Mouse (Mus musculus): Measurements from ENCODE around the gene Acadl. TPM values are rescaled to one million over a fixed set of nuclear protein-coding genes. Genes with fewer than 3 reads are reported as not detected.
A peak's percentile ranks its signal among the peaks of the same experiment; 100 is the strongest.

The Acadl gene
- 37.5 and 37.8 TPM in 2 replicates for polyA plus RNA-seq (2015; fragmentation: Nextera tagmentation; extraction: Ambion mirVana)

DNA sequence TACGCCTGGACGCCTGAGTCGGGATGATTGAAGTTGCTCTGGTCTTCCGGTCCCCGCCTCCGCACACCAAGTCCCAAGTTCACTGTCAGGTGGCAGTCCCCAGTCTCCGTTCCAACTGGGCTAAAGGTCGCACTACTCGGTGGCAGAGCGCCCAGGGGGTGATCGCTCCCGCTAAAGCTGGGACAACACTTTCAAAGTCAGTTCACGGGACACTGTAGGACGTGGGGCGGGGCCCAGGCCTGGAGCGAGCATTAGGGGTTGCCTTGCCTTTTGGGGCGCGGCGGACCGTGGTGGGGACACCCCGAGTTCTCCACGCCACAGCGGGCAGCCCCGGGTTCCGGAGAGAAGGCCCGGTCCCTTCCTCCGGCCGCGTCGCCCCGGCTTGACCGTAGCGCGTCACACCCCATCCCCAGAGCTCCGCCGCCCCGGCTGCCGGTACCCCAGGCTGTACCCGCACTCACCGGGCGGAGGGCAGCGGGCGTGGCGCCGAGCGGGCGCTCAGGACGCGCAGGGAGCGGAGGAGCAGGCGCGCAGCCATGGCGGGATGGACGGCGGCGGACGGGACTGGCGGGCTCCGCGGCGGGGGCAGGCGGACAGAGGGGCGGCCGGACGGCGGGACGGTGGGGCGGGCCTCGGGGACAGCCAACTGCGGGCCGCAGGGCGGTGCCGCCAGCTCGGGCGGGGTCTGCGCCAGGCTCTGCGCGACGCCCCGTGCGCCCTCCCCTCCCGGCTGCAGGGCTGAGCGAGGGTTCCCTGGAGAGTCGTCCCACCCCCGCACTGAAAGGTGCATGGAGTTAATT lies at the start of gene Acadl:
Gene Acadl (minus strand): TSS at position 566 of the 800 bp plus-strand sequence.
- Histone ChIP-seq H3K36me3 (no peaks in the 10 kb centered on the region), H3K27ac (peak within 1 kb of the TSS; percentile 56; the same call in 1 of the 2 replicates), H3K4me1 (replicated peaks) (peaks cover 13% of the 10 kb centered on the region), H3K4me2 (replicated peaks) (peak within 1 kb of the TSS; percentile 89), H3K4me3 (replicated peaks) (peak within 1 kb of the TSS; percentile 81), H3K9me3 (no peaks in the 10 kb centered on the region), H3K9ac (replicated peaks) (peak within 1 kb of the TSS; percentile 84), H3K27me3 (peaks cover 2% of the 10 kb centered on the region; the same call in 1 of the 2 replicates)
- WGBS, result under 1% methylated on average over 75 of the region's 85 CpGs
- ATAC-seq, result peak; percentile 91

DNA sequence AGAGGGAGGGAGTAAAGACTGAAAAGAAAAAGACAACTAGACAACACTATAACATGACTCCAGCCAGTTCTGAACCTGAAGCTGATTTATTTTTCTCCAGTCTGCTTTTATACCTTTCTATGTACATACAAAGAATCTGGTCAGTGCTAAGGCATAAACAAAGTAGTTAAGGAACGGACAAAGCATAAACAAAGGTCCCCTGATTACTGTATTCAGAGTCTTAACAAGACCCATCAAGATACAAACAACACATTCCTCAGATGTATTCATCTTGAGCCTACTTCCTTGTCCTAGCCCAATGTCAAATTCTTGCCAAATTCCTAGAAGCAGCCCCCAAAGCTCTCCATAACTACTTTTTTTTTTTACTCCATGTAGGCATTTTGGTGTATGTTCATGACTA lies 49.2 kb upstream of the Acadl start:
- no peaks in the 10 kb centered on the region for H3K27me3 ChIP-seq
- no peak overlapping the region for H3K4me3 ChIP-seq (replicated peaks)
- no peak overlapping the region for H3K4me2 ChIP-seq (replicated peaks)
- WGBS, result 89% methylated on average over 1 of the region's 1 CpGs
- no peaks in the 10 kb centered on the region for H3K4me1 ChIP-seq (replicated peaks)
- H3K36me3 ChIP-seq, result no peaks in the 10 kb centered on the region
- H3K27ac ChIP-seq, result no peak overlapping the region
- H3K9ac ChIP-seq (replicated peaks), result no peak overlapping the region
- H3K9me3 ChIP-seq, result 0 out of 2 replicates have a peak, but pooled peaks cover 3% of the 10 kb centered on the region
- ATAC-seq, result no peak

DNA sequence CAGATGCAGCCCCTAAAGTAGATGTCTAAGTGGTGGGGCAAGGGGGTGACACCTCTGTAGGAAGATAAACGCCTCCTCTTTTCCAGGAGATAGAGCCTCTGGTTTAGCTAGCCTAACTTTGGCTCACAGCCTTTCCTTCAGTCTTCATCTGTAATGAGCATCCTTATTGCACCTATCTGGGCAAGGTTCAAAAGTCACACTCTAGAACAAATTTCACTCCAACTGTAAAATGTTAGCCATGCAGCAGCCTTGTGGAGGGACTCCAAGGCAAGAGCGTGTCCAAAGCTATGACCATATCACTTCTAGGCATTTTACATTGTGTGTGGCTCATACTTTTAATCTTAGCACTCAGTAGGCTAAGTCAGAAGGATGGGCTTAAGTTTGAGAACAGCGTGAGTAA lies 39.5 kb upstream of the Acadl start:
- 92% methylated on average over 3 of the region's 3 CpGs for WGBS
- Histone ChIP-seq H3K36me3 (no peaks in the 10 kb centered on the region), H3K4me3 (replicated peaks) (no peak overlapping the region), H3K4me2 (replicated peaks) (no peak overlapping the region), H3K9me3 (no peaks in the 10 kb centered on the region), H3K27ac (no peak overlapping the region), H3K27me3 (no peaks in the 10 kb centered on the region), H3K9ac (replicated peaks) (no peak overlapping the region), H3K4me1 (replicated peaks) (no peaks in the 10 kb centered on the region)
- ATAC-seq, result no peak

DNA sequence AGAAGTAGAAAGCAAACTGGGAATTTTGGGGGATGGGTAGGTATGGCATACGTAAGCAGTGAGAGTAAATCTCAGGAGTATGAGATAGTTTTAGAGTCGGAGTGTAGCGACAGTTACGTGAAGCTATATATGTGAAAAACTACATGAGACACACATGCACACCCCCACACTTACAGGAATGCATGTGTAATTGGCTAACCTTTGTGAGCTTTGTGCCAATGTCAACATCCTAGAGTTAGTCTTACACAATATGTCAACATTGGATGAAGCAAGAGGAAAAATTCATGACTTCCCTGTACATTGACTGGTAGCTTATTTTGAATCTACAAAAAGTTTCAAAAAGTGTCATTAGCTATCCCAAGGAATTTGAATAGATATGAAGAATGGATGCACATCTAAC lies 37.9 kb upstream of the Acadl start:
- ATAC-seq, result no peak
- H3K27ac ChIP-seq, result no peak overlapping the region

GRCm38 (mm10) chr1:66898261-66898660 lies 35.2 kb upstream of the Acadl start:
- Histone ChIP-seq H3K9ac (replicated peaks) (no peak overlapping the region), H3K4me1 (replicated peaks) (peaks cover 9% of the 10 kb centered on the region; the same call in 1 of the 2 replicates), H3K9me3 (no peaks in the 10 kb centered on the region), H3K4me2 (replicated peaks) (no peak overlapping the region), H3K27me3 (no peaks in the 10 kb centered on the region), H3K36me3 (no peaks in the 10 kb centered on the region), H3K4me3 (replicated peaks) (no peak overlapping the region), H3K27ac (no peak overlapping the region)
- 71% methylated on average over 7 of the region's 7 CpGs for whole genome bisulfite sequencing
- ATAC-seq, result no peak

More for the DNA sequence above, 37.9 kb upstream of the Acadl start:
- Histone ChIP-seq H3K4me2 (replicated peaks) (no peak overlapping the region), H3K9me3 (no peaks in the 10 kb centered on the region), H3K36me3 (no peaks in the 10 kb centered on the region), H3K4me3 (replicated peaks) (no peak overlapping the region), H3K9ac (replicated peaks) (no peak overlapping the region), H3K4me1 (replicated peaks) (peaks cover 9% of the 10 kb centered on the region; the same call in 1 of the 2 replicates), H3K27me3 (no peaks in the 10 kb centered on the region)
- WGBS, result 99% methylated on average over 4 of the region's 4 CpGs

- peaks cover 9% of the 10 kb centered on the region; the same call in 1 of the 2 replicates for H3K4me1 ChIP-seq (replicated peaks)
- no peaks in the 10 kb centered on the region for H3K27me3 ChIP-seq
- ATAC-seq, result peak; percentile 72
- WGBS, result 49% methylated on average over 5 of the region's 5 CpGs
- no peaks in the 10 kb centered on the region for H3K9me3 ChIP-seq
- H3K36me3 ChIP-seq, result no peaks in the 10 kb centered on the region
- 0 out of 2 replicates have a peak overlapping the region, but pooled peaks have one; percentile 36 for H3K9ac ChIP-seq (replicated peaks)
- H3K4me2 ChIP-seq (replicated peaks), result peak overlapping the region; percentile 18; the same call in 1 of the 2 replicates
- no peak overlapping the region for H3K4me3 ChIP-seq (replicated peaks)
- peak overlapping the region; percentile 80 for H3K27ac ChIP-seq
Observed at GRCm38 (mm10) chr1:66896556-66896955, 33.5 kb upstream of the Acadl start.

GRCm38 (mm10) chr1:66896125-66896524 lies 33.0 kb upstream of the Acadl start:
- Histone ChIP-seq H3K9ac (replicated peaks) (0 out of 2 replicates have a peak overlapping the region, but pooled peaks have one; percentile 36), H3K4me3 (replicated peaks) (no peak overlapping the region), H3K36me3 (no peaks in the 10 kb centered on the region), H3K27me3 (no peaks in the 10 kb centered on the region), H3K4me1 (replicated peaks) (peaks cover 9% of the 10 kb centered on the region; the same call in 1 of the 2 replicates), H3K9me3 (no peaks in the 10 kb centered on the region), H3K27ac (peak overlapping the region; percentile 80), H3K4me2 (replicated peaks) (peak overlapping the region; percentile 18; the same call in 1 of the 2 replicates)
- WGBS, result 45% methylated on average over 5 of the region's 5 CpGs
- ATAC-seq, result peak; percentile 88

DNA sequence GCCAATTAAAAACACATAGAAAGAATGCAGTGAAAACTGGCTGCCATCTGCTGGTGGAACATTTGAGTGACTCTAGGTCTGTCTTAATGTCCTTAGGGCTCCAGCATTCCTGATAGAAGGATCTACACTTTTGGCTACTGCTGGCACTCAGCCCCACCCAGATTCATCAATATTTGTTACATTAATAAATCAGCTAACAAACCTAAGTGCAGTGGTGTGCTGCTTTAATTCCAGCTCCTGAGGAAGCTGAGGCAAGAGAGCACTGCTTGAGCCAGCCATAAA lies 32.7 kb upstream of the Acadl start:
- no peaks in the 10 kb centered on the region for H3K27me3 ChIP-seq
- no peak overlapping the region for H3K4me3 ChIP-seq (replicated peaks)
- H3K4me1 ChIP-seq (replicated peaks), result peaks cover 9% of the 10 kb centered on the region; the same call in 1 of the 2 replicates
- peak overlapping the region; percentile 80 for H3K27ac ChIP-seq
- H3K36me3 ChIP-seq, result no peaks in the 10 kb centered on the region
- H3K9ac ChIP-seq (replicated peaks), result no peak overlapping the region
- peak; percentile 84 for ATAC-seq
- H3K4me2 ChIP-seq (replicated peaks), result peak overlapping the region; percentile 18; the same call in 1 of the 2 replicates
- no peaks in the 10 kb centered on the region for H3K9me3 ChIP-seq

DNA sequence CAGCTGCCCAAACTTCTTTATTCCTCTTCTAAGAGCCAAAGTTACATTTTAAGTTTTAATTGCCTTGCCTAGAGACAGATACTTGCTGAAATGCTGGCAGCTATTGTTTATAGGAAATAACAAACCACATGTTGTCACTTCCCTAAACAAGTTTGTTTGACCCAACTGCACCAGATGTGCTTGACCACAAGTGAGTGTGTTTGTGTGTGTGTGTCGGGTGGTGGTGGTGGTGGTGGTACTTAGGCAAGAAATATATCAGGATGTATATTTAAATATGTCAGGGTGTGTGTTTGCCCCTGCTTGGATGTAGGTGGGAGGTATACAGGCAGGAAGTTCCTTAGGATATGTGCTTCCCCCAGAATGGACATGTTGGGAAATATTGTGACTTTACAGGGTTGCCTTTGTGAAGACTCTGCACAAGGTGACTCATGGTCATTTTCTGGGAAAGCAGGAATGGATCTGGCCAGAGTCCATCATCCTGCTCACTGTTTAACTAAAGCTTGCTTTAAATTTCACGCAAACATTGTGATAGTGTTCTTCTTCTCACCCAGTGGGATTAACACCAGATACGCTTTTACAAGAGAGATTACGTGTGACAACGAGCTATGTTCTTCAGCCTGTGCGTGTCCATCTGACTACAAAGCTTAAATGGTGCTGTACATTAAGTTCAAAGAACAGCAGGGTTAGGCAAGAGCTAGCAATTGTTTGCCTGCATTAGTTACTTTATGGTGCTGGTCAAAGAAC lies 32.2 kb upstream of the Acadl start:
- Histone ChIP-seq H3K36me3 (no peaks in the 10 kb centered on the region), H3K9ac (replicated peaks) (no peak overlapping the region), H3K4me3 (replicated peaks) (no peak overlapping the region), H3K9me3 (no peaks in the 10 kb centered on the region), H3K27me3 (no peaks in the 10 kb centered on the region), H3K4me1 (replicated peaks) (peaks cover 9% of the 10 kb centered on the region; the same call in 1 of the 2 replicates), H3K4me2 (replicated peaks) (no peak overlapping the region), H3K27ac (no peak overlapping the region)
- no peak for ATAC-seq
- WGBS, result 72% methylated on average over 6 of the region's 6 CpGs

GRCm38 (mm10) chr1:66887175-66887574 lies 24.1 kb upstream of the Acadl start:
- no peaks in the 10 kb centered on the region for H3K27me3 ChIP-seq
- WGBS, result 95% methylated on average over 1 of the region's 1 CpGs

GRCm38 (mm10) chr1:66880217-66880616 lies 17.1 kb upstream of the Acadl start:
- H3K27ac ChIP-seq, result no peak overlapping the region
- no peak for ATAC-seq
- H3K4me1 ChIP-seq (replicated peaks), result no peaks in the 10 kb centered on the region
- 93% methylated on average over 2 of the region's 2 CpGs for WGBS
- H3K36me3 ChIP-seq, result no peaks in the 10 kb centered on the region
- H3K4me3 ChIP-seq (replicated peaks), result no peak overlapping the region
- H3K9me3 ChIP-seq, result no peaks in the 10 kb centered on the region
- H3K9ac ChIP-seq (replicated peaks), result no peak overlapping the region
- no peaks in the 10 kb centered on the region for H3K27me3 ChIP-seq
- H3K4me2 ChIP-seq (replicated peaks), result no peak overlapping the region

More at GRCm38 (mm10) chr1:66887175-66887574, 24.1 kb upstream of the Acadl start:
- Histone ChIP-seq H3K4me3 (replicated peaks) (no peak overlapping the region), H3K4me1 (replicated peaks) (no peaks in the 10 kb centered on the region), H3K9ac (replicated peaks) (no peak overlapping the region), H3K27ac (no peak overlapping the region), H3K9me3 (no peaks in the 10 kb centered on the region), H3K4me2 (replicated peaks) (no peak overlapping the region), H3K36me3 (no peaks in the 10 kb centered on the region)
- ATAC-seq, result no peak

DNA sequence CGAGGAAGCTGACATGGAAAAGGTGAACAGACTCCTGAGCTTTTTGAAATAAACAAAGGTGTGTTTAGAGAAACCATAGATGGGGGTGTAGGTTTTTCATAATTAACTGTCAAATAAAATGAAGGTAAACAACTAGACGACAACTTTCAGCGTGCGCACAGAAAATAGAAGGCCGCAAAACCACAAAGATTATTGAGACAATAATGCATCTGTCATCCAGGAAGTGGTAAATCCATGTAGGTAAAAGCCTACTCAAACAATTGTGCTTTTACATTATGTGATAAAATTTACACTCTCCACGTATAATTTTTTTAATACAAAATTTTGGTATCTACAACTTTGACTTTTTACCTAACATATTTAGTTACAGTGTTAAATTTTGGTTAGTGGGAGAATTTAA lies 11.7 kb upstream of the Acadl start:
- H3K9ac ChIP-seq (replicated peaks), result no peak overlapping the region
- no peaks in the 10 kb centered on the region for H3K9me3 ChIP-seq
- H3K27ac ChIP-seq, result no peak overlapping the region
- 96% methylated on average over 6 of the region's 6 CpGs for WGBS
- H3K36me3 ChIP-seq, result no peaks in the 10 kb centered on the region
- no peaks in the 10 kb centered on the region for H3K4me1 ChIP-seq (replicated peaks)
- ATAC-seq, result no peak
- no peaks in the 10 kb centered on the region for H3K27me3 ChIP-seq
- H3K4me2 ChIP-seq (replicated peaks), result no peak overlapping the region
- H3K4me3 ChIP-seq (replicated peaks), result no peak overlapping the region

Measured in midbrain, embryonic 13.5 days (tissue).